Mouse (Mus musculus): ENCODE results near the gene Cartpt. TPM values are rescaled to one million over a fixed set of nuclear protein-coding genes. Genes with fewer than 3 reads are reported as not detected.
"Not testable (repeated sequence)": the region's sequence is repeated elsewhere in the genome, so short reads cannot be mapped to it uniquely, and the experiment has no call there.

Gene Cartpt
- polyA plus RNA-seq, 1 experiment from 2014 or later, result 34.3 TPM

DNA sequence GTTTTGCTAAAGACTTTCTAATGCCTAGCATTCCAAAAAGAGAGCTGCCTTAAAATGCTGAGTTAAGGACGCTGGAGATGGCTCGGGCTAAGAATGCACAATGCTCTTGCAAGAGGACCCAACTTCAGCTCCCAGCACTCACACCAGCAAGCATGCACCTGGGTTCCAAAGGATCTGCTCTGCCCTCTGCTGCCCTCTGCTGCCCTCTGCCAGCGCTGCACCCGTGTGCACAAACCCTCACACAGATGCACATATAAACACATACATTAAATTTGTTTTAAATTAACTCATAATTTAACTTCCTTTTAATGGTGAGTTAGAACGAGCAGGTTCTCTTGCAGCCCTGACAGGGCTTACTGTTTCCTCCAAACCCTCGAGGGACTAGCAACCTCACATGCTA, 32.5 kb downstream of the Cartpt start:
- H3K36me3 ChIP-seq (replicated peaks; ENCODE audit: control insufficient read depth, insufficient read depth), result no peaks in the 10 kb centered on the region
- ATAC-seq (ENCODE audit: low FRiP score) (no peak), DNase-seq (ENCODE audit: low spot score) (no peak)
- H3K9ac ChIP-seq, result no peak overlapping the region
- H3K9me3 ChIP-seq (ENCODE audit: control insufficient read depth, low read length), result no peaks in the 10 kb centered on the region
- no peaks in the 10 kb centered on the region for H3K27me3 ChIP-seq (ENCODE audit: control insufficient read depth, insufficient read depth, low read length)
- H3K4me1 ChIP-seq (replicated peaks; ENCODE audit: control insufficient read depth, insufficient read depth, low read length), result no peaks in the 10 kb centered on the region
- no peak overlapping the region for H3K27ac ChIP-seq
- H3K4me3 ChIP-seq (replicated peaks; ENCODE audit: low read length), result no peak overlapping the region
- WGBS, result 92% methylated on average over 6 of the region's 6 CpGs
- no peak overlapping the region for H3K4me2 ChIP-seq (replicated peaks)

DNA sequence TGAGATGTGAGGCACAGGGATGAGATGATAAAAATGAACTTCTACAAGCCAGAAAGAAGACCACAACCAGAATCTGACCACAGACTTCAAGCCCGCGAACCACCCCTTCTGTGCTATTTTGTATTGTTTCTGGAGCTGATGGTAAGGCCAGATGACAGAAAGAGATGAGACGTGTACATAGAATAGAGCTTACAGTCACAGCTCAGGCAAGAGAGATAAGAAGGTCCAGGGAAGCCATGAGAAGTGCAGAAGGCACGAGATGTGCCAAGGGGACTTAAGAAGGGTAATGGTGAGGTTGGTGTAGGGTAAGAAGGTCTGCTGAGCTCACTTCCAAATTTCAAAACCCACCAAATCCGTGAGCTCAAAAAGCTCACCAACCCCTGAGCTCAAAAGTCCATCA, 36.6 kb downstream of the Cartpt start:
- Histone ChIP-seq H3K9ac (no peak overlapping the region), H3K4me1 (replicated peaks; ENCODE audit: control insufficient read depth, insufficient read depth, low read length) (no peaks in the 10 kb centered on the region), H3K4me3 (replicated peaks; ENCODE audit: low read length) (no peak overlapping the region), H3K4me2 (replicated peaks) (no peak overlapping the region), H3K9me3 (ENCODE audit: control insufficient read depth, low read length) (no peaks in the 10 kb centered on the region), H3K36me3 (replicated peaks; ENCODE audit: control insufficient read depth, insufficient read depth) (no peaks in the 10 kb centered on the region), H3K27ac (no peak overlapping the region), H3K27me3 (ENCODE audit: control insufficient read depth, insufficient read depth, low read length) (no peaks in the 10 kb centered on the region)
- WGBS, result 83% methylated on average over 5 of the region's 5 CpGs
- no peak for DNase-seq (ENCODE audit: low spot score)
- ATAC-seq (ENCODE audit: low FRiP score), result no peak

DNA sequence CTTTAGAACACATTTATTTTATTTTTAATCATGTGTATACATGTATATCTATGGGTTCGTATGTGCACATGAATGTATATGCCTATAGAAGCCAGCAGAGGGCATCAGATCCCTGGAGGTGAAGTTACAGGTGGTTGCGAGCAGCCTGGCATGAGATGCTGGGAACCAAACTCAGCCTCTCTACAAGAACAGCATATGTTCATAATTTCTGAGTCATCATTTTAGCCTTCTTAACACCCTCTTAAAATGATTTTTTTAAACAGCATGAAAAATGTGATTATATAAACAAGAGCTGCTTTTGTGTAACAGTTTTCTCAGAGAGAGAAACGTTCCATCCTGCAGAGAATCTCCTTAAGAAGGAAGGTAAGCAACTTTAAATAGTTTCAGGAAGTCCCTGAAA, 40.2 kb downstream of the Cartpt start:
- H3K27me3 ChIP-seq (ENCODE audit: control insufficient read depth, insufficient read depth, low read length), result no peaks in the 10 kb centered on the region
- H3K4me3 ChIP-seq (replicated peaks; ENCODE audit: low read length), result no peak overlapping the region
- ATAC-seq (ENCODE audit: low FRiP score) (no peak), DNase-seq (ENCODE audit: low spot score) (no peak)
- H3K36me3 ChIP-seq (replicated peaks; ENCODE audit: control insufficient read depth, insufficient read depth), result no peaks in the 10 kb centered on the region
- H3K27ac ChIP-seq, result no peak overlapping the region
- H3K4me2 ChIP-seq (replicated peaks), result no peak overlapping the region
- no peaks in the 10 kb centered on the region for H3K4me1 ChIP-seq (replicated peaks; ENCODE audit: control insufficient read depth, insufficient read depth, low read length)
- WGBS, result 93% methylated on average over 3 of the region's 3 CpGs
- H3K9me3 ChIP-seq (ENCODE audit: control insufficient read depth, low read length), result no peaks in the 10 kb centered on the region
- no peak overlapping the region for H3K9ac ChIP-seq

DNA sequence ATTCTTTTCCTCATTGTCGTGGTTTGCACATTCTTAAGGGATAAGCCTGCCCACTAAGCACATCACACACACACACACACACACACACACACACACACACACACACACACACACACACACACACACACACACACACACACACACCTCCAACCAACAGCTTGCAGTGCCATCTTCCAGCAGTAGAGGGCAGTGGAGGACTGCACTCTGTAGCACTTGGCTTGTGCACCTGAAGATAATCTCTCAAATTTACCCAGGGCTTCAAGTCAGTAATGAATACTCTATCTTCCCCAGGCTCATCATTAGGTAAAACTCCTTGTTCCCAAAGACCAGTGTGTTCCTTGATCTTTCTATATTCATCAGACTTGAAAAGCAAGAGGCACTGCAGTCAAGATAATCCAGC, 41.8 kb downstream of the Cartpt start:
- no peaks in the 10 kb centered on the region for H3K4me1 ChIP-seq (replicated peaks; ENCODE audit: control insufficient read depth, insufficient read depth, low read length)
- H3K9me3 ChIP-seq (ENCODE audit: control insufficient read depth, low read length), result no peaks in the 10 kb centered on the region
- 12% methylated on average over 1 of the region's 1 CpGs for WGBS
- no peaks in the 10 kb centered on the region for H3K36me3 ChIP-seq (replicated peaks; ENCODE audit: control insufficient read depth, insufficient read depth)
- no peaks in the 10 kb centered on the region for H3K27me3 ChIP-seq (ENCODE audit: control insufficient read depth, insufficient read depth, low read length)
- ATAC-seq (ENCODE audit: low FRiP score), result peak; percentile 68; the same call in 1 of the 2 replicates
- no peak overlapping the region for H3K4me3 ChIP-seq (replicated peaks; ENCODE audit: low read length)
- no peak overlapping the region for H3K4me2 ChIP-seq (replicated peaks)
- H3K9ac ChIP-seq, result no peak overlapping the region
- H3K27ac ChIP-seq, result no peak overlapping the region
- DNase-seq (ENCODE audit: low spot score), result peak; percentile 91

DNA sequence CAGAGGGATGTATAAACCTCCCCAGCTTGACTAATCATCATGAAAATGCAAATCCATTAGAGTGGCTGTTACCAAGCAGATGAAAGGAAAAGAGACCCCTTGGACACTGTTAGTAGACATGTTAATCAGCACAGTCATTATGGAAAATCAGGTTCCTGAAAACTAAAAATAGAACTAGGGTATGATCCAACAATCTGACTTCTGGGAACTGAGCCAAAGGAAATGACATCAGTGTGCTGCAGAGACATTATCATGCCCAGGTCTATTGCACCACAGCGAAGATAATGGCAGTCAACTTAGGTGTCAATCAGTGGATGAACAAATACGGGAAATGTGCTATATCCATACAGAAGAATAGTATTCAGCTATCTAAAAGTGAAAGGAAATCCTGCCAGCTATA, 43.0 kb downstream of the Cartpt start:
- no peak overlapping the region for H3K27ac ChIP-seq
- no peaks in the 10 kb centered on the region for H3K4me1 ChIP-seq (replicated peaks; ENCODE audit: control insufficient read depth, insufficient read depth, low read length)
- H3K4me3 ChIP-seq (replicated peaks; ENCODE audit: low read length), result no peak overlapping the region
- DNase-seq (ENCODE audit: low spot score) (no peak), ATAC-seq (ENCODE audit: low FRiP score) (no peak)
- H3K4me2 ChIP-seq (replicated peaks), result no peak overlapping the region
- no peaks in the 10 kb centered on the region for H3K27me3 ChIP-seq (ENCODE audit: control insufficient read depth, insufficient read depth, low read length)
- no peaks in the 10 kb centered on the region for H3K36me3 ChIP-seq (replicated peaks; ENCODE audit: control insufficient read depth, insufficient read depth)
- no peak overlapping the region for H3K9ac ChIP-seq
- WGBS, result 62% methylated on average over 2 of the region's 2 CpGs
- H3K9me3 ChIP-seq (ENCODE audit: control insufficient read depth, low read length), result no peaks in the 10 kb centered on the region

DNA sequence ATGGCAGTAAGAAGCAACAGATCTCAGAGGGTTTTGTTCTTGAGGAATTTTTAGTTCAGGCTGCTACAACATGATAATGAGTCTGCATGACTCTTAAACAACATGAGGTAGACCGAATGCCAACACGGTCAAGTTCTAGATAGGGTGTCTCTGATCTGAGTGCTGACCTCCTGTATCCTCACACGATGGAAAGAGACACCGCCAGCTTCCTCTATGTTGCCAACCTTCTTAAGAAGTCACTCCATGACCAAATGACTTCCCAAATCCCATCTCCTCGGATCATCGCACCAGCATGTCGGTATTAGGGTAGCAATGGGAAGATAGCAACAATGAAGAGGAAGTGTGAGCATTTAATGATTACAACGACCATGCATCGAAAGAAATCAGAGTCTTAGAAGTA, 43.6 kb downstream of the Cartpt start:
- no peaks in the 10 kb centered on the region for H3K4me1 ChIP-seq (replicated peaks; ENCODE audit: control insufficient read depth, insufficient read depth, low read length)
- no peak overlapping the region for H3K4me3 ChIP-seq (replicated peaks; ENCODE audit: low read length)
- H3K4me2 ChIP-seq (replicated peaks), result no peak overlapping the region
- no peaks in the 10 kb centered on the region for H3K9me3 ChIP-seq (ENCODE audit: control insufficient read depth, low read length)
- no peak overlapping the region for H3K27ac ChIP-seq
- no peaks in the 10 kb centered on the region for H3K27me3 ChIP-seq (ENCODE audit: control insufficient read depth, insufficient read depth, low read length)
- ATAC-seq (ENCODE audit: low FRiP score) (no peak), DNase-seq (ENCODE audit: low spot score) (no peak)
- no peaks in the 10 kb centered on the region for H3K36me3 ChIP-seq (replicated peaks; ENCODE audit: control insufficient read depth, insufficient read depth)
- WGBS, result 78% methylated on average over 9 of the region's 9 CpGs
- no peak overlapping the region for H3K9ac ChIP-seq

DNA sequence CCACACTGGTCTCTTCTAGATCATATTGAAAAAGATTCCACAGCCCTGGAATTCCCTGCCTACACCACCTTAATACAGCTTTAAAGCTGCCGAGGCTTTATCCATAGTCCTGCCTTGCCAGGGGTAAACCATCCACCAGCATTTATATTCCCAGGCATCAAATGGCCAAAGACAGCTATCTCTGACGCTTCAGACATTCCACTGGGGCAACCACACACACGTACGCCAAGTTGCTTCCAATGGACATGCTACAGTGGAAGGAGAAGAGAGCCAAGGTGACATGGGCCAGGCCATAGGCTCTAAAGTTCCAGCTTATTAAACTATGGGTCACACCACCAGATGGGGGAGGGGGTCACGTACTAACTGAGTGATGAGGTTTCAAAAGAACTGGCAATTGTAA, 45.7 kb downstream of the Cartpt start:
- Histone ChIP-seq H3K4me1 (replicated peaks; ENCODE audit: control insufficient read depth, insufficient read depth, low read length) (no peaks in the 10 kb centered on the region), H3K27ac (no peak overlapping the region), H3K27me3 (ENCODE audit: control insufficient read depth, insufficient read depth, low read length) (no peaks in the 10 kb centered on the region), H3K9ac (no peak overlapping the region), H3K36me3 (replicated peaks; ENCODE audit: control insufficient read depth, insufficient read depth) (no peaks in the 10 kb centered on the region), H3K4me2 (replicated peaks) (no peak overlapping the region), H3K9me3 (ENCODE audit: control insufficient read depth, low read length) (no peaks in the 10 kb centered on the region), H3K4me3 (replicated peaks; ENCODE audit: low read length) (no peak overlapping the region)
- ATAC-seq (ENCODE audit: low FRiP score), result no peak
- 89% methylated on average over 5 of the region's 5 CpGs for WGBS
- DNase-seq (ENCODE audit: low spot score), result no peak

DNA sequence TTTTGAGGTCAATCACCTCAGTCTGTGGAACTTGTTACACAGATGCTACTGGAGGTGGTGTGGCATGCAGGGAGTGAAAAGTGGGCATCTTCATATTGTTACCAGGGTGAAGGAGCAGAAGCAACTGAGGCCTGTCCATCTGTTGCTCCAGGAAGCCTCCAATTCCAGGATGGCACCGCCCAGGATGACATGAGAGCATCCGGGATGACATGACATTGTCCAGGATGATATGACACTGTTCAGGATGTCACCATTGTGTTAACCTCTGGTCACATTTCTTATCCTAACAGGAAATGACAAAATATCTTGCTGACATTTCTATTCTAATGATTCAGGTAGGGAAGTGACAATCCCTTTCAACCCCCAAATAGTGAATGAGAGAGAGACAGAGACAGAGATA, 47.8 kb downstream of the Cartpt start:
- no peak overlapping the region for H3K4me3 ChIP-seq (replicated peaks; ENCODE audit: low read length)
- H3K27ac ChIP-seq, result no peak overlapping the region
- no peaks in the 10 kb centered on the region for H3K4me1 ChIP-seq (replicated peaks; ENCODE audit: control insufficient read depth, insufficient read depth, low read length)
- no peak overlapping the region for H3K4me2 ChIP-seq (replicated peaks)
- no peaks in the 10 kb centered on the region for H3K27me3 ChIP-seq (ENCODE audit: control insufficient read depth, insufficient read depth, low read length)
- DNase-seq (ENCODE audit: low spot score) (no peak), ATAC-seq (ENCODE audit: low FRiP score) (no peak)
- H3K36me3 ChIP-seq (replicated peaks; ENCODE audit: control insufficient read depth, insufficient read depth), result no peaks in the 10 kb centered on the region
- WGBS, result 82% methylated on average over 2 of the region's 2 CpGs
- no peaks in the 10 kb centered on the region for H3K9me3 ChIP-seq (ENCODE audit: control insufficient read depth, low read length)
- no peak overlapping the region for H3K9ac ChIP-seq

DNA sequence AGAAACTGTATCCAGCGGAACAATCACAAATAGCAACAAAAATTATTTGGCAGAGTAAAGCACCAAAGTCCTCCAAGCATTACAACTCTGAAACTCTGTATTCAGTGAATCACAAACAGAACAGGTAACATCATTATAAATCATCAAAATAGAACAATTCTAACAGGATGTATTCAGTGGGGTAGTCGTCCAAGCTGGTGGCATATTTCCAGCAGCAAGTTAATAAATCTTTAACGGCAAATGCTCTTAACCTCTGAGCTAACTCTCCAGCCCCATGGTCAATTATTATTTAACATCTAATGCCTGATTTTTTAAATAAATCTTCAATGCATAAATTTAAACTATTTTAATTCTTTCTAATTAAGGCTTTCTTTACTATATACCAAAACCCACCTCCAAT, 48.5 kb downstream of the Cartpt start:
- H3K27ac ChIP-seq; H3K4me3 ChIP-seq (replicated peaks; ENCODE audit: low read length); H3K36me3 ChIP-seq (replicated peaks; ENCODE audit: control insufficient read depth, insufficient read depth); H3K27me3 ChIP-seq (ENCODE audit: control insufficient read depth, insufficient read depth, low read length); H3K4me2 ChIP-seq (replicated peaks); H3K9ac ChIP-seq; H3K9me3 ChIP-seq (ENCODE audit: control insufficient read depth, low read length); H3K4me1 ChIP-seq (replicated peaks; ENCODE audit: control insufficient read depth, insufficient read depth, low read length); ATAC-seq (ENCODE audit: low FRiP score); DNase-seq (ENCODE audit: low spot score): not testable (repeated sequence)
- 74% methylated on average over 3 of the region's 3 CpGs for WGBS

DNA sequence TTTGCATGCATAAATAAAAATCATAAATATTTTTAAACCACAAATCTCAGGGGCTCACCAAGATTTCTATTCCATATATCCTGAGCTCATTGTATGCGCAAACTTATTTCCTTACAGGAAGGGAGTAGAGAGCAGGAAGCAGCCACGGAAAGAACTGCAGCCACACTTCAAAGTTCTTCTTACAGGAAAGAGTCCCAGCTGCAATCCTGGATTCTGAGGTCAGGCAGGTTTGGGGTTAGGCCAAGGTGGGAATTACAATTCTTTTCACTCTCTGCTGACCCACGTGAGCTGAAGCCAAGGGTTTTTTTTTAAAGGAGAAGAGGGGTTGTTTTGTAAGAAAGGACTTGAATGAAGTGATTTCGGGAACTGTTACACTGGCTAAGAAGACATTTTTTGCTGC, 49.9 kb downstream of the Cartpt start:
- no peak overlapping the region for H3K4me2 ChIP-seq (replicated peaks)
- ATAC-seq (ENCODE audit: low FRiP score) (no peak), DNase-seq (ENCODE audit: low spot score) (no peak)
- H3K4me3 ChIP-seq (replicated peaks; ENCODE audit: low read length), result no peak overlapping the region
- H3K27ac ChIP-seq, result no peak overlapping the region
- H3K36me3 ChIP-seq (replicated peaks; ENCODE audit: control insufficient read depth, insufficient read depth), result no peaks in the 10 kb centered on the region
- no peaks in the 10 kb centered on the region for H3K9me3 ChIP-seq (ENCODE audit: control insufficient read depth, low read length)
- WGBS, result 49% methylated on average over 4 of the region's 4 CpGs
- no peaks in the 10 kb centered on the region for H3K4me1 ChIP-seq (replicated peaks; ENCODE audit: control insufficient read depth, insufficient read depth, low read length)
- no peak overlapping the region for H3K9ac ChIP-seq
- H3K27me3 ChIP-seq (ENCODE audit: control insufficient read depth, insufficient read depth, low read length), result no peaks in the 10 kb centered on the region

All from hindbrain, embryonic 14.5 days (tissue).